Mouse (Mus musculus) fibroblast of lung, adult 2 months (primary cell): ENCODE results near the gene 6430548M08Rik.

Experiments used
- DNase-seq: peaks from one replicate; pipeline ENCODE4 v3.0.0-alpha.2; 2011; ENCODE audit warnings: low read depth

Gene 6430548M08Rik

DNA sequence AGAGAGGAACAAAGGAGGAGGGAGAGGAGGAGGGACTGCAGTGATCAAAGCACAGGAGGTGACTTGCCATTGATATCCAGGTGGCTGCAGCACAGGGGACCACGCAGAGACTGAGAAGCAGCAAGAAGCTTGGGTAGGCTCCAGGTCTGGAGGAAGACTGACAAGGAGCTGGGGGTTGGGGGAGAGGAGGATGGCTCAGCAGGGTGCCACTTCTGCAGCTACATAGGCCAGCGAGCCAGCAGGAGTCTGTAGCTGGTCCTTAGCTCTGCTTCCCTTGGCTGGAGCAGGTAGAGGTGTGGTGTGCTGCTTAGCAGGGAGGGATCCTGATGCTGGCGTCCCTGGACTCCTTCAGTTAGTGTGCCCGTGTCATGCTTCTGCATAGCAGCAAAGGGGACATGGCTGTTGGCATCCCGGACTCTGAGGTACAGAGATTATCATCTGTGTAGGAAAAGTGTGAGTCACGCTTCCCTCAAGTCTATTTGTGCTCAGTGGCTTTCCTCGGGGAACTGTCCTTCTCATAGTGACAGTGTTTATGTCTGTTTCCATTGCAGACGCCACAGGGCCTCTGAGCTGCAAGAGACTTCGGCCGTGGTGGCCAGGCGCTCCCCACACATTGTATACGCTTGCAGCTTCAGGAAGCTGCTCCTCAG lies 30.8 kb downstream of the 6430548M08Rik start:
- DNase-seq: no peak

DNA sequence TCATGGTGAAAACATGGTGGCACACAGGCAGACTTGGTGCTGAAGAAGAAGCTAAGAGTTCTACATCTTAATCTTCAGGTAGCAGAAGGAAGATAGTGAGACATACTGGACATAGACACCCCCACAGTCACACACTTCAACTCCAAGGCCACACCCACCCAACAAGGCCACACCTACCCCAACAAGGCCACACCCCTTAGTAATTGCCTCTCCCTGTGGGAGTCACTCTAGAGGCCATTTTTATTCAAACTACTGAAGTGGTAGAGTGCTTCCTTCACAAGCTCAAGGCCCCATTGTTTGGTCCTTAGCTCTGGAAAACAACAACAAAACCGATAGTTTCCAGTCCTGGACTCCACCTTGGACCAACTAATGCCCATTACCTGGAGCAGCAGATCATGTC lies 32.1 kb downstream of the 6430548M08Rik start:
- DNase-seq: no peak

DNA sequence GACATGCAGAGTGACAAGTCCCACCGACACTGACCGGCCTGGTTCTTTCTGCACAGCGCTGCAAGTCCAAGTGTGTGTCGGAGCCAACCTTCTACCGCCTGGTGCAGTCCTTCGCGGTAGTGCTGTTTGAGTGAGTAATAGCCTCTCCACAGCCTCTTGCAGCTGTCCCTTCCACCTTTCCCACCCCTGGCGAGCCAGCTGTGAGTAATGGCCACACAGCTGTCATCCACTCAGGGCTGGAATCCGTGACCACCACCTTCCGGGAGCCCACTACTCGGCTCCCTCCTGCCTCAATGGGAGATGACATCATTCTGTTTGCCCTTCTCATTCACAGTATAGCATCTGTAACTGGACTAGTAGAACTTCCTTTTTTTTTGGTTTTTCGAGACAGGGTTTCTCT lies 36.1 kb downstream of the 6430548M08Rik start:
- DNase-seq: no peak

DNA sequence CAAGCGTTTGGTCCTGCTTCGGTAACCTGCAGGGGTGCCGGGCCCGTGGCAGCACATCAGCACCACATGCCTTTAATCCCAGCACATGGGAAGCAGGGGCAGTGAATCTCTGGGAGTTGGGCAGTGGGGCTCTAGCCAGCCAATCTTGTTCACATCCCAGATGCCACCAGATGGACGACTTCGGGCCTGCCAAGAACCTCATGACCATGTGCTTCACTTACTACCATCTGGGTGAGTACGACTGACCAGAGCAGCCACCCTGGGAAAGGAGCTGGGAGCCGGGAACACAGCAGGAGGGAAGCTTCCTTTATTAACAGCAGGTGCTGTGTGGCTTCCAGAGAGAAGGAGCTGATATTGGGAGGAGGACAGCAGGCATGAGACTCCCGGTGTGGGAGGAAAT lies 37.2 kb downstream of the 6430548M08Rik start:
- no peak for DNase-seq

DNA sequence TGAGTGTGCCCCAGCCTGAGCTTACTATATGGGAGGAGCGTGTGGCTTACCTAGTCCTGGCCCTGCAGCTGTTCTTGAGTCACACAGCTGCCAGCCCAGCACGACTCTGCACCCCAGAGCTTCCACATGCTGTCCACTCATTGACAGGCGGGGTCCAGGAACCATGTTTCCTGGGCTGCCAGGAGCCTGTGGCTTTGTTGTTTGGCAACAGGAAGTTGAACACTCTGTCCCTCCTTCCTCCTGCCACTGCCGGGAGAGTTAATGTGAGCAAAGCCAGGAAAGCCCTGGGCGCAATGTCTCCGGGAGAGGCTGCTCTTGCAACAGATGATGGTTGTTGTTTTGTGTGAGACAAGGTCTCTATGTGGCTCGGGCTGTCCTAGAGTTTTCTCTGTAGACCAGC lies 38.7 kb downstream of the 6430548M08Rik start:
- peak; percentile 23 for DNase-seq

DNA sequence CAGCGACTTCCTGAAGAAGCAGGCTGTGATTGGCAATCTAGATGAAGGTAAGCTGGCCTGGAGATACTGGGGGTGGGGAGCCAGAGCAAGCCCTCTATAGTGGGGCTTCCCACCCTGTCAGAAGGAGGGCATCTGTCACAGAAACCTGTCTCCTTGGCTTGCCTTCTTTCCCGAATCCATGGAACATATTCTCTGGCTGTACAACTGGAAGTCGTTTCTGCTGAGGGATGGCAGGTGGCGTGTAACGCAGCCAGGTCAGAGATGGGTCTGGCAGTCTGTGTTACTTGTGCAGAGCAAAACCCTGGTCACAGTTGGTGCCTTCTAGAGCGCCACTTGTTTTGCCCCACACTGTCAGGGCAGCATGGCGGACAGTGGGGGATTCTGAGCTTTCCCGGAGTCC lies 46.4 kb downstream of the 6430548M08Rik start:
- DNase-seq: no peak

DNA sequence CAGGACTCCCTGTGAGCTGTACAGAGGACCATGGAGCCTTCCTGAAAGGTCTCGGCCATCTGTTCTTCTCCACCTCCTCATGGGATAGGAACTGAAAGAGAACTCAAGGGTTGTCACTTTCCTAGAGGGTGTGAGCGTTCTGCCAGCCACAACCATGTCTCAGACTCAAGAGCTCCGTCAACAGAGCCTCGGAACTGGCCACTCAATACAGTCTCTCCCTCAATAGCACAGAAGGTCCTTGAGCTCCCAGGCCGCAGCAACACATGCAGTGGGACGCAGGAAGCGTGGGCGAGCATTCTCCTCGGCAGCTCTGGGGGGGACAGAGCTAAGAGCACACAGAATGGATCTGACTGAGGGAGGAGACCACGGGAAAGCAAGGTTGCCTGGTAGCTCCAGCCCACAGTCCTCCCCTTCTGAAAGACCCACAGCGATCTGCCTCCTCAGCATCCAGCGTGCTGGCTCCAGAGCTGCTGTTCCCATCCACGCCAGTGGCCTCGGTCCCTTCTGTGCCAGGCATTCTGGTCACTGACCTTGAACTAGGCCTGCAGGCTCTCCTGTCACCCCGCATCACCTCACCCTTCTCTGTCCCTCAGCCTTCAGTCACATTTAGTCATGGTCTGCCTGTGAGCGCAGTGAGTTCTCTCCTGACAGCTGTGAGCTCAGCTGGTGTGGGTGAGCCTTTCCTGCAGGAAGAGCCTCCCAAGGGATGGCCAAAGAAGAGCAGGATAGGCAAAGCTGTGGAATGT lies 47.9 kb downstream of the 6430548M08Rik start:
- DNase-seq: no peak

DNA sequence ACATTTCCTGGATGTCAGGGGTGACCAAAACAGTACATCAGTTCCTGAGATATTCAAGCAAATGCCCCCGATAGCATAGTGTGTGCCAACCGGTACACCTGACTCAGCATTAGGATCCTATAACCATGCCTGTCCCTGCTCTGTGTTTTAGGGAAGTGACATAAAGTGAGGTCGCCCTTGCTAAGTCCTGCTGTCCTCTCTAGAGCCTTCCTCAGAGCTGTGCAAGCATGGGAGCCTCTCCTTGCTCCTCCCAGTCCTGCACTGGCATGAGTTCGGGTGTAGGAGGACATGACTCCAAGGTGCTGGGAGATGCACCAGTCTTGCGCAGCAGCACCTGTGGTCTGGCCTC lies 48.4 kb downstream of the 6430548M08Rik start:
- DNase-seq: no peak

DNA sequence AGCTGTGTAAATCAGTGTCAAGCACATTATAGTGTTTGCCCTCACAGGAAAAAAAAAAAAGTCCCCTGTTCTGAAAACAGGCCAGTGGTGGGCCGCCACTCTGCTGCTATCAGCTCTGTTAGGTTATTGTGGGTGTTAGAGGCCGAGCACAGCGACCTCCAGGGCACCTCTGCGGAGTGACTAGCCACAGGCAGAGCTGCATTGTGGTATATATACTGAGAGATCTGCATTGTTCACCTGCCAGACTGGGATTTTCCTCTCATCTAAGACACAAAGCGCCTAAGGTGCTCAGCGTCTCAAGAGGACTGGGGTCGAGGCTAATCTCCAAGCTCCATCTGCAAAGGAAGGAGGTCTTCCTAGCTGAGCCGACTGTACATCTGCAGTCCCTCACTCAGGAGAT lies 49.4 kb downstream of the 6430548M08Rik start:
- DNase-seq: no peak

DNA sequence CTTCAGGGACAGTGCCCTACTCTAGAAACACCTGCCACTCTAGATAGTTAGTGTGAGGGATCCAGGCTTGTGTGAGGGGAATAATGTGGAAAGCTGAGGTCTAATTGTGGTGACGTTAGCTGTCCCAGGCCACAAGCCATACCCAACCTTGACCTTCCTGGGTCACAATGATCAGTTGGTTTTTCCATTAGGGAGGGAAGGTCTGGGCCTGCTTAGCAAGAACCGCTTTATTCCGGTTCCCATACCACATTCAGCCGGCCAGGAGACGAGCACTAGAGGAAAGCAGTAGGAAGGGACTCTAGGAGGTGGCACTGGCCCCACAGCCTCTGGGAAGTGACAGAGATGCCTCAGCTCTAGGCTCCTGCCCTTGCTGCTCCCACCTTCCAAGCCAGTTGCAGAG lies 50.1 kb downstream of the 6430548M08Rik start:
- DNase-seq: no peak

DNA sequence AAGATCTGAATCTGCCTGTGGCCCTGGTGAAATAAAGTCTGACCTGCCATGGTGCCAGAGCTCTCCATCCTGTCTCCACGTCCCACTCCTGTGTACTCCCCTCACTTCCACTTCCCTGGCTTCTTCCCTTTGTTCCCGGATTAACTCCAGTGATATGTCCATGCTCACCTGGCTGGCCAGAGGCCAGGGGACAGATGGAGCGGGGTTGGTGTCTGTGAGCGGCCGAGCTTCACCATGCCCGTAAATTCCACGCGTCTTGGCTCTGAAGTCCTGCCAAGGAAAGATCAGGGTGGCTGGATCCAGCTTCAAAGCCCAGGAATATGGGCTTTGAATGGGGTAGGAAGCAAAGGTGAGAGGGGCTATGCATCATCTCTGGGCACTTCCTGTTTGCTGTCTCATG lies 53.2 kb downstream of the 6430548M08Rik start:
- no peak for DNase-seq

DNA sequence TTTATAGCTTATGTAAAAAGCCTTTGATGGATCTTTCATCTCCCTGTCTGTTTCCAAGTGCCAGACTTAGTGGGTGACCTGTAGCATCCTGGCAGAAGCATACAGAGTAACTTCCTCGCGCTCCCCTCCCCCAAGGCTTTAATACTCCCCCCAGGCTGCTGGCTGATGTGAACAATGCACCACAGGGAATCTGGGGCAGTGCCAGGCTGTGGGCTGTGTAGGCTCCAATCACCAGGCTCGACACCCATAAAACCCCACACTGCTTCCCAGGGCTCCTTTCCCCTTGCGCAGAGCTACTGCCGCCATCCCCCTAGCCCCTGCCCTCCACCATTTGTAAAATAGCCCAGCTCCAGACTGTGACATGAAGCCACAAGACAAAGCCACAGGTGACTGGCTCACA lies 53.9 kb downstream of the 6430548M08Rik start:
- no peak for DNase-seq

DNA sequence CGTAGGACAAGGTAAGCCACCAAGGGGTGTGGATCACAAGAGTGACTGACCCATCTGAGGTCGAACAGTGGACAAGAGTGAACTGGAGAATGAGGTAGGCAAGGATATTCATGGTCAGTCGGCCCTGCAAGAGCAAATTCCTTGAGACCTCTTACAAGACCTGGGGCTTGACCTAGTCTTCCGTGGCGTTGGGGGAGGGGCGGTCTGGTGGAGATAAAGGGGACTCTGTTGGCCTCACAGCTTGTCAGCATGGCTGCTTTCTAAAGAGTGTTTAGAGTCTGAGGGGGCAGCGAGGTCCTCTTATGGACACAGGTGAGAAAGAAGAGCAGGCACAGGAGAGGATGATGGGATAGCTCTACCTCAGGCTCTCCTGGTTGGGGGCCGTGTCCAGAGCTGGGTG lies 55.2 kb downstream of the 6430548M08Rik start:
- no peak for DNase-seq

DNA sequence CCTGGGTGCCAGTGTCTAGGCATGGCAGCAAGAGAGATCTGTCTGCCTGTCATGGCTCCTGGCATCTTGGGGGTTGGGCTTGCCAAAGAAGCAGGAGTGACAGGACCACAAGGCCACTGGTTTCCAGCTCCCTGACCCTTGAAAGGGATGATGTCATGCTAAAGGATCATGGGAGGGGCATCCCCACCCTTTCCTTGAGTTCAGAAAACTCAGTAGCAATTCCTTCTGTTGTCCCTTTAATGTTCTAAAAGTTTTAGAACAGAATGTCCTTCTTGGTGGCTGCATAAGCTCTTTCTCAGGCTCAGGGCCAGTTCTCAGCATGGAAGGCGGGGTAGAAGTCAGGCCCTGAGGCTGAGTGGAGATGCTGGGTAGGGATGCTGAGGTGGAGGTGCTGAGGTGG lies 59.2 kb downstream of the 6430548M08Rik start:
- no peak for DNase-seq

DNA sequence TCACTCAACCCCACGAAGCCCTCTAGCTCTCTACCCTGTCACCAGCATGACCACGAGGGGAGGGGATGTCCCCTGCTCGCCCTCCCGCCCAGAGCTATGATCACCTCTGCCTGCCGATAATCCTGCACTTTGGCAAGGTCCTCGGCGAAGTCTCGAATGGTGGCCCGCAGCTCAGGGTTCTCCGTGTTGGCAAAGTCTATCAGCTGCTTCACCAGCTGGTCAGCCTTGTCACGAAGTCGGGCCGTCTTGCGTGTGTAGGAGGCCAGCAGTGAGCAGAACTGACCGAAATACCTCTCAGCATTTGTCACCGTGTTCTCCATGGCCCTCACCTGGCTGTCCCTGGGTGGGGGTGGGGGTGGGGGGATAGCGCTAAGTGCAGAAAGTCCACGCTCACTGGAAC lies 60.7 kb downstream of the 6430548M08Rik start:
- no peak for DNase-seq

DNA sequence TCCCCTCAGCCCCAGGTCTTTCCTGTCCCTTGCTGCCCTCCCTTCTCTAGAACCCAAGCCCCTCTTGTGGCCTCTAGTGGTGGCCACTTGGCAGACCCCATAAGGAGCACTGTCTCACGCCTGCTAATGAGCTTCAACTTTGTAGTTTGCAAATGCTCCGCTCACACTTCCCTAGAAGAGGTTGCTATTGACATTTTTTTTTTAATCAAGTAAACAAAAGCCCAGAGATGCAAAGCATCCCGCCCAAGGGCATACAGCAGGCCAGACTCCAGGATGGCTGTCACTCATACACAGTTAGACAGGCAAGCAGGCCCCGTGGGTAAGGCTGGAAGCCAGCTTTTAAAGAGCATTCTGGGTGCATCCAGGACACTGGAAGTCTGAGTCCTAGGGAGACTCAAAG lies 62.7 kb downstream of the 6430548M08Rik start:
- no peak for DNase-seq

DNA sequence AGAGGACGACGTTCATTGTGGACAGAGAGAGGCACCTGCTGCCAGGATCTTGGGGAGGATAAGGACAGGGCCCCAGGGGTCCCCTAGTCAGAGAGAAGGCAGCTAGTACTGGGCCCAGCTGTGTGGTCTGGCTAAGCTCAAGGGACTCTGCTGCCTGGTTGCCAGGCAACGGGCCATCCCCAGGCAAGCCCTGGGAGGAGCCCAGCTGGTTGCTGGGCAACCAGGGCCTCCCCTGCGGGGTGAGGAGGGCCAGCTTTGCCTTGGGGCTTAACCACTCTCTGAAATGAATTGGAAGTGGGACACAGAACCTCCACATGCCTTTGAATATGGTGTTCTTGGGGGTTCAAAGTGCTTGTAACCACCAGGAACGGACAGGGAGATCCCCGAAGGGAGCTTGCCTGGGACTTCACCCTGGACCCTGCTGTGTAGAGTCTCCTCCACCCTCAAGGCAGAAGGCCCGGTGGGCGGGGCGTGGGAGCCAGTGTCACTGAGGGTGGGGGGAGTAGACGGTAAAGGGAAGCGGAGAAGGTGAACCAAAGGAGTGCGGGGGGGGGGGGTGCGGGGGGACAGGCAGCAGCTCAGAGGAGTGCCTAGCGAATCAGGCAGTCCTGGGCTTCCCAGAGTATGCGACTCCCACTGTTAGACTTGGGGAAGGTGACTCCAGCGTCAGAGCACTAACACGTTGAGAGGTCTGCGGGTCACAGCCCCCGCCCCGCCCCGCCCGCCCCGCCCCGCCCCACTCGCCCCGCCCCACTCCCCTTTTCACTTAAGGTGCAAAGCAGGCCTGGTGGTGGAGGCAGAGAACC lies 63.6 kb downstream of the 6430548M08Rik start, which contains the start of gene Fam92b:
Gene Fam92b (minus strand): TSS at position 149 of the 806 bp plus-strand sequence.
- DNase-seq: peak; percentile 28

DNA sequence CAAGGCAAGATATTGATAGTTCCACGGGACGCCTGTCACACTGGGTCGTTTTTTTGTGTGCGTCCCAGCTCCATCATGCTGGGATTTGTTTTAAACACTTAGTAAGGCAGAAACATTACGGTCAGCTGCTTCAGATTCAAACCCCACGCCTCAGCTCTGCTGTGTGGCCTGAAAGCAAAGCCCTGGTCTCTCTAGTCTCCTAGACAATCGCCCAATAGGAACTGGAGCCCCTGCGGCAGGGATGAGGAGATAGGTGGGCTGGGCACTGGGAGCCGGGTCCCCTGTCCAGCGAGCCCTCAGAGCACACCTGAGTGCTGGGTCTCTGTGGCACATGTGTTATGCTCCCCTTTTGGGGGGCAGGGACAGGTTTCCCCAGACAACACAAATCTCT lies 64.2 kb downstream of the 6430548M08Rik start:
- no peak for DNase-seq

DNA sequence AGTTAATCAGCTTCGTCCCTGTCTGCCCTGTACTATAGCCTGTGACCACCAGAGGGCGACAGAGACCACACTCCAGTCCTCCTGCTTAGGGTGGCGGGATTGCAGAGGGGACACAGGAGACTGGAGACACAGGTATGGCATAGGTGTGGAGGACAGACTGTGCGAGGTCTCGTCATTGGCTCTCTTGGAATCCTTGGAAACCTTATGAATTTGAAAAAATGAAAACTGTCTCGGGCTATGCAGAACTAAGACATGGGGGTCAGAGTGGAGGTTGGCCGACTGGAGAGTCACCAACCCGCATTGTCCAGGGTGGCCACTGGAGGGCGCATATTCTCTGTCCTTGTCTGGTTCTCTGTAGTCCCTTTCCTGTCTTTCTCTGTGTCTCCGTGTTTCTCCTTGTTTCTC lies 65.1 kb downstream of the 6430548M08Rik start:
- peak; percentile 73 for DNase-seq

DNA sequence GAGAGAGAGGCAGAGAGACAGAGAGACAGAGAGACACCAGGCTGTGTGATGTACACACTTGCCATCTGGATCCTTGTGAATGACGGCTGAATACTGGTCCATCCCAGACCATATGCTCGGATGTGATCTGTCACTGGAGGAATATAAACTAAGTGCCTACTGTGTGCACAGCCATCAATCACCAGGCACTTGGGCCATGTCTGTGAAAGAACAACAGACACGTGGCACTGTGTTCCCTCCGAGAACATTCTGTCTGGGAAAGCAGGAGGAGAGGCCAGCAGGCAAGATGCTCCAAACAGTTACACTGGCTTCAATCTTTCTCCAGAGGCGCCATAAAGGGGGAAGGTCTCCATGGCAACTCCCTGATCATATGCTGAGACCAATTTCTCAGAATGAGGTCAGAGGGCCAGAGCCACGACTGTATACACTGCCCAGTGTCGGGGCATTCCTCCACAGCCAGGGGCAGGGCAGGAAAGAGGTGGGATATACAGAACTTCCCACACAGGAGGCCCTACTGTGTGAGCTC lies 66.6 kb downstream of the 6430548M08Rik start:
- no peak for DNase-seq

DNA sequence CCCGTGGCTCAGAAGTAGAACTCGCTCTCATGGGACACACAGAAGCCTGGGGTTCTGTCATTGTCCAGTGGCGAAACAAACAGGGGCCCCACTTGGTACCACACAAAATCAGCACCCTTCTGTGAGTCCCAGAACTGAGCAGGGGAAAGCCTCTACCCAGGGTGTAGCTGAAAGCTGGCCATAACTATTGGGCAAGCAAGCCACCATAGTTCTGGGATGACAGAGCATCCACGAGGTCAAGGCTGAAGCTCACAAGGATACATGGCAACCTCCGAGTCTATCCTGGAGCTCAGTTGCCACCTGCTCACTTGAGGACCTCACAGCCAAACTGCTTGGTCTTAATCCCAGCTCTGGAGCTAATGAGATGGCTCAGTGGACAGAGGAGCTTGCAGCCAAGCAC lies 67.3 kb downstream of the 6430548M08Rik start:
- DNase-seq: no peak

DNA sequence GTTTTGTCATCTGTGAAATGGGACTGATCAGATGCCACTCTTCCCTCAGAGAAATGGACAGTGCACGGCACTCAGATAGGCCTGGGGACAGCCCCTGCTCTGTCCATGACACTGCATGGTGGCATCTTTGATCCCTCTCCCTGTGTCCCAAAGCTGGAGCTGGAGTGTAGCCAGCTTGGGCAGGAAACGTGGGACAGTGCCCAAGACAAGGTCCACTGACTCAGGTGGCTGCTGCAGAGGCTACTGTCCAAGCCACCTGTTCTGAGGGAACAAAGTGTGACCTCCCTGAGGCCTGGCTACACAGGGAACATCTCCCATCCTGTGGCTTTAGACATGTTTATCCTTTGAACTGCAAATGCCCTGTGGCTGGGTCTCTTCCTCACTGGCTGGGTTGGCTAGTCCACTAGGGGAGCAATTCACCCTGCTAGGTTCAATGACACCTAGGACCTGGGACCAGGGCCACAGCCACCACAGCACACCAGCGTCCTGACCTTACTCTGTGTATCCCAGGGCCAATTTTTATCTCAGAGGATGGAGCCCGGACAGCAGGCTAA lies 68.0 kb downstream of the 6430548M08Rik start:
- no peak for DNase-seq

DNA sequence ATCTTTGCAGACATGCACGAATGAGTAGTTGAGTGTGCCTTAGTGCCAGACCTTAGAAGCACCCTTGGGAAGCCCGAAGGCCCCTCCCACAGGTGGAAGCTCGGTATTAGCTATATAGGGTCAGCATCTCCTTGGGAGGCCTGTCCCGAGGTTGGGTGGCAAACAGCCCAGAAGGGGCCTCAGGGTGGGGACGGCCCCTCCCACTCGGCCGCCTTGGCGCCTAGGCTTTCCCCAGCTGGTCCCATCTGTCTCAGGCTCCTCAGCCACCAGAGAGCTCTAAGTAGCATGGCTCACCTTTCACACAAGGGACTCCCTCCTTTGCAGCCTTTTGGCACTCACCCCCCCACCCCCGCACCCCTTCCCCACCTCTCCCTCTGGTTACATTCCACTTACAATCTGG lies 70.4 kb downstream of the 6430548M08Rik start:
- DNase-seq: no peak
